Mouse (Mus musculus): Measurements from ENCODE around the gene Stpg1.

Gene Stpg1

DNA sequence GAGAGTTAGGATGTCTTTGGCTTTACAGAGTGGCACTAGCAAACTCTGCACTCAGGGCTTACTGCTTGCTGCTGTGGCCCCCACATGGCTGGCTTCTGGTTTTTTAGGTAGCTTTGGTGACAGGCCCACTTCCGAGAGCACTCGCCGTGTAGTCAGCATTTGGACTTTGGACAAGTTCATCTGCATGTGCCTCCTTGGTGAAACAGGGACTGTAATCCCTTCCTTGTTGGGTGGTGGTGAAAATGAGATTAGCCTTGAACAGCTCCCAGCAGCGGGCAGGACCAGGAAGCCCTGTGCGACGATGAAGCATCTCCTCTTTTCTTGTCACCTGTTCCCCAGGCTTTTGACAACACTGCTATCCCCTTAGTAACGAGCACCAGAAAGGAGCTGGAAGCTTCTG lies 19.3 kb downstream of the Stpg1 start:
- DNase-seq (ENCODE audit: low spot score): no peak

DNA sequence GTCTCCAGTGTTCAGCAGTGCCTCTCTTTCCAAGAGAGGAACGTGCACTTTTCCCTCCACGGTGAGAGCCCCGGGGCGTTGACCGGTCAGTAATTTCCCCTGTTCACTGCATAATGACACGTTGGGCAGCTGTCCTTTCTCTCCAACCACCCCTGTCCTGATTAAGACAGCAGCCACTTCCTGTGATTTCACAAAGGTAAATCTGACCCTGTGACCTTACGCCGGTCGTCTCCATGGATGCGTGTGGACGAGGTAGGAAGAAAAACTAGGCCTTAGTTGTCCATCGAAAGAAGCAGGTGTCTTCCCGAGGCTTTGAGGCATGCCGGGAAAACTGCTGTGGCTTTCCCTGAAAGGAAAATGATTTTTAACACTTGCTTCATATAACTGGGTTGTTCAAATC lies 20.3 kb downstream of the Stpg1 start:
- no peak for DNase-seq (ENCODE audit: low spot score)

DNA sequence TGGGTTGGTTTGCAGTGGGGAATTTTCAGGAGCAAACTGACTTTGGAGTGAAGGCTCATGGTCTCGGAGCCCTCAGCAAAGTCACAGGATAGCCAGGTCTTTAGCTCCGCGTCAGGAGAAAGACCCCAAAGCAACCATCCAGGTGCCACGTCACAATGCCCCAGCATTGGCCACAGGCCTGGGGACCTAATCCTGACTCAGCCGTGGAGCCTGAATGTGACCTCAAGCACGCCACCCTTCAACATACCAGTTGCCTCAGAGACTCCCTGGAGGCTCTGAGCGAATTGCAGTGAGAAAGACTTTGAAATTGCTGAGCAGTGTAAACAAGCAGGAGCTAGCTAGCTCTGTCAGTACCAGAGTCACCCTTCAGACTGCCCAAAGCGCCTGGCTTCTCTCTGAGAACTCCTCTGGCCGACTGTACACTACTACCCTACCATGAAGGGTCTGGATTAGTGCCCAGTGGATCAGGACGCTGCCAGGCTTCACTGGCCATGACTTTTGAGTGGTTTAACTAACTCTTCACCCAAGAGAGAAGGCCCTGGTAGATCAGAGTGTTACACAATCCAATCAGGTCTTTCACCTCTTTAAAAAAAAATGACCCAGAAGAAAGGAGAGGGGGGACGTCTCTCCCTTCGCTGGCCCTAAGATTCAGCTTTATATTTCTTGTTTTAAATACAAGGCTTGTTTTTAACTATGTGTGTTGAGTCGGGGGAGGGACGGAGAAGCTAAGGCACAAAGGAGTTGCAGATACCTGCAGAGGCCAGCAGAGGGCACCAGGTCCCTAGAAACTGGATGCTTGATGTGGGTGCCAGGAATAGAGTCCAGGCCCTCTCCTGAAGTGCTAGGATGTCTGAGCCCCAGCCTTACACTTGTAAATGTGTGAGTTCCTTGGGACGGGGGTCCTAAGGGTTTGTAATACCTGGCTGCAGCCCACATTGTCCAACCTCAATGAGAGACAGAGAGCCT lies 22.0 kb downstream of the Stpg1 start:
- peak; percentile 43 for DNase-seq (ENCODE audit: low spot score)

DNA sequence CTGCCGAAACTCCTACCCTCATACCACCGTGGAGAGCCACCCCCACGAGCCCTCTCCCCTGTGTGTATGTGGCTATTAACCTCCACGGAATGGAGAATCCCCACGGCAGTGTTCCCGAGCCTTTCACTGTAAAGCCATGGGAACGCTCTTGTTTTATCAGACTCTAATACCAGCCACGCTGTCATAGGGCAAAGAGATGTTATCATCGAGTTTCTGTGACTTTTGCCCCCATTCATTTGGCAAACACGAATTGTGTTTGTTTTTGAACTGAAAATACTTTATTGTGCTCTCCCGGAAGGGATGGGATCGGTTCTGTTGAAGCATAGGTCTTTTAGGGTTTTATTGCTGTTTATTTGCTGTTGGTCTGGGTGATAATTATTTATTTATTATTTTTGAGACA lies 23.5 kb downstream of the Stpg1 start:
- no peak for DNase-seq (ENCODE audit: low spot score)

DNA sequence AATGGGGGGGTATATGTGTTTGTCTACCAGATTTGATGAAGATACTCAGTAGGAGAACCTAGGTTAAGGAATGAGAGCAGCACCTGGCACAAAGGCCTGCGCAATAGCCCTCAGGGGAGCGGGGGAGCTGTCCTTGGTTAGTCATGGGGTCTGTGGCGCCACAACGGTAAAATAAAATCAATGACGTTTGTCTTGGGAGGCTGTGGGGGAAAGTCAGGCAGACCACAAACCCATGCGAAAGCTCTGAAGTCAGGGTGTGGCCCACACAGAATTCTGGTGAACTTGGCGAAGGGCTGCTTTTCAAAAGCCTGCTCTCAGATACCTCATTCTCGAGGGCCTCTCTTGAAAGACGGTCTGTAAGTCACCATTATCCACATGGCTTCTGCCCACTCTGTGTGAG lies 25.8 kb downstream of the Stpg1 start:
- no peak for DNase-seq (ENCODE audit: low spot score)

DNA sequence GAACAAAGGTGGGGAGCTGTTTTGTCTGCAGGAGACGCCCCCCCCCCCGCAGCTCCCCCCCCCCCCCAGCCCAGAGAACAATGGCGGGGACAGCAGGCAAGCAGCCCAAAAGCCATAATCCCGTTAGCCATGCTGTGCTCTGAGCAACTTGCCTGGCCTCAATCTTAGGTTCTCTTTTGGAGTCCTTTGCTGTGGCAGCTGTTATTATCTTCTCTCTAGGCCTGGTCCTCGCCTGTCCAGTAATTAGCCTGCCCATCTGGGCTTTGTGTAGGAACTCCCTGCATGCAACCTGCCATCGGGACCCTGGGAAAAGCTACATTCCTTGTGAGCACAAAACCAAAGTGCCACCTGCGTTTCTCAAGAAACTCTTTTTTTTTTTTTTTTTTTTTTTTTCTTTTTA lies 29.3 kb downstream of the Stpg1 start:
- no peak for DNase-seq (ENCODE audit: low spot score)

DNA sequence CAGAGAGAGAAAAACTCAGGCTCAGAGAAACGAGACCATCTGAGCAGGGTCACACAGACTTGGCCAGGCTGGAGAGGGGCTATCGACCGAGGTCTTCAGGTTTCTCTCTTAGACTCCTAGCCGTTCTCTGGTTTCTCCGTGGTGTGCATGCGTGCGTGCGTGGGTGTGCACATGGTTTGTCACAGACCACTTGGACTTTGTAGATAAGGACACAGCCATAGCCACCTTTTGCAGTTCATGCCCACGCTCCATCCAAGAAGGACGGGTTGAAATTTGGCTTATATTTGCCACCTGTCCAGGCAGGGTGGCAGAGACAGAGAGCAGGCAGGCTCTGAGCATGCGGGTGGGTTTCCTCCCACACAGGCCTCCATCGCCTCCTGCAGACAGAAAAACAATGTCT lies 30.5 kb downstream of the Stpg1 start:
- DNase-seq (ENCODE audit: low spot score): no peak

DNA sequence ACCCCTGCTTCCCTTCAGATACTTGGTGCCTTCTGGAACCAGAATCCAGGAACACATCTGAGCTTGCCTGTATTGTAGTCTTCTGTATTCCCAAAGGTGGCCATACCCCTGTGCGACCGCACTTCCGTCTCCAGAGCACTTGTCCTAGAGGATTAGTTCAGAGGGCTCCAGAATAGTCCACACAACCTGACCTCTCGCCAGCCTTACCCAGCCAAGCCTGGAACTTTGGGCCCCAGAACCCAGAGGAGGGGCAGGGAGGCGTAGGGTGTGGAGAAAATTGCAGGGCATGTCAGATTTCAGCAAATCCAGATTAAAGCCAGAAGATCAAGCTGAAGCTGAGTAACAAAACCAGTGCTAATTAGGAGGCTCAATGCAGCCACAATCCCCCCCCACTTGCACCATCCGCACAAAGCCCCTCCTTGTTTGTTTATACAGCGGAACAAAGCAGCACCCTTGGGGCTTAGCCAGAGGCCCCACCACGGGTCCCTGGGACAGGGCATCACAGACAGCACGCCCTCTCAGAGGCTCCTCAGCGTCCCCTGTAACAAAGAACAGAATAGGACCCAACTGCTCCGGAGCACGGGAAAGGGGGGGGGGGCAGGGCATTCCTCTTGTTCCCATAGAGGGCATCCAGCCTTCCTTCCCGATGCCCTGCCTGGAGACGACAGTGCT lies 31.6 kb downstream of the Stpg1 start:
- DNase-seq (ENCODE audit: low spot score): no peak

DNA sequence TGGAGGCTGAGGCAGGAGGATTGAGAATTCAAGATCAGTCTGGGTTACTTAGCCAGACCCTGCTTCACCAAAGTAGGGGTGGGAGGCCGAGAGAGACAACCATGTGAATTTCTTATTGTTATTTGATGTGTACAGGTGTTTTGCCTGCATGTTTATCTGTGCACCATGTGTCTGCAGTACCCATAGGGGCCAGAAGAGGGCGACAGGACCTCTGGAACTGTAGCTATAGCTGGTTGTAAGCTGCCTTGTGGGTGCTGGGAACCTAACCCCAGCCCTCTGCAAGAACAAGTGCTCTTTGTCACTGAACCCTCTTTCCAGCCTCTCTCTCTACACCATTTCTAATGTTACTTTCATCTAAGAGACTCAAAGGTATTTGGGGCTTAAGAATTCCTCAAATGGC lies 35.7 kb downstream of the Stpg1 start:
- no peak for DNase-seq (ENCODE audit: low spot score)

DNA sequence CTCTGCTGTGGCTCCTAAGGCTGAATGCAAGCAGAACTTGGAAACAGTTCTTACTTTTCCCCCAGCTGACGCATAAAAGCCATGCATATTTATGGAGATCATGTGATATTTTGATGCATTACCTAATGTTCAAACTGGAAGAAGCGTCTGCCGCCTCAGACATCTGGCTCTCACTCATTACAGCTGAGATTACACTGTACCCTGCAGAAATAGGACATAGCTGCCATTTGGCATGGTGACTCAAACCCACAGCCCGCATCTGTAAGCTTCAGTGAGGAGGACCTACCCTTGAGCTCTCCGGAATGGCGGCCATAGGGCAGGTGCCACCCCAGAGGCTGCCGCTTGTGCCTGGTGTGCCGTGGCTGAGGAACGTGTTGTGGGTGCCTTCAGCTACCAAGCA lies 36.6 kb downstream of the Stpg1 start:
- no peak for DNase-seq (ENCODE audit: low spot score)

DNA sequence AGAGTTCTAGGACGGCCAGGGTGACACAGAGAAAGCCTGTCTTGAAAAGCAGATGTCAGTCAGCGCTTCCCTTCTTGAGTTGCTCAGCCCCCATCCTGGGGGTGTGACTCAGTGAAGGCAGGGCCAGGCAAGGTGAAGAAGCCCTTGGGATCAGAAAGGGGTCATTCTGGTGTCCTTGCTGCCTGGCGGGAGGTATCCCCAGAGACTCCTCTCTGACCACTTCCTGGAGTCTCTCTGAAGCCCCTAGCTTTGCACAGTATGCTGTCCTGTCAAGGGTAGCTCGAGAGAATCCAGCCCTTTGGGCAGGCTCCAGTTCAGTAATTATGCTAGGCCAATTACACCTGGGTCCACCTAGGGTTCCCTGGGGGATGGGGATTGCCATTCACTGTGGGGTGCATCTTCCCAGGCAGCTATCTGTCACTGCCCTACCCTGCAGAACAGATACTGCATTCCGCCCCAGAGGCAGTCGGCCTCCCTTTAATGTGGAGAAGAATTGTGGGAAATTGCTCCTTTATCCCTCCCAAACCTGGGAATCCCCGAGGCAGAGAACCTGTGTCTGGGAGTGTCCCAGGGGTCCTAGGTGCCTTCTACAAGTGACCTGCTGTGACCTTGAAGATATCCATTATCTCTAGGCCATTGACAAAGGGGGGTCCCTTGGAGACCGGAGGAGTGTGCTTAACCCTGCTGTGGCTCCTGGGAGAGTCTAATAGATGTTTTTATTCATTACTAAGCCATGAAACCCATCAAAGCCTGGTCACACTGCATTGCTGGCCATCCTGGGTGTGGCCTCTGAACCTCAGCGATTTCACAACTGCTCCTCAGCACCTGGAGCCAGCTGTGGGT lies 37.4 kb downstream of the Stpg1 start:
- DNase-seq (ENCODE audit: low spot score): no peak

DNA sequence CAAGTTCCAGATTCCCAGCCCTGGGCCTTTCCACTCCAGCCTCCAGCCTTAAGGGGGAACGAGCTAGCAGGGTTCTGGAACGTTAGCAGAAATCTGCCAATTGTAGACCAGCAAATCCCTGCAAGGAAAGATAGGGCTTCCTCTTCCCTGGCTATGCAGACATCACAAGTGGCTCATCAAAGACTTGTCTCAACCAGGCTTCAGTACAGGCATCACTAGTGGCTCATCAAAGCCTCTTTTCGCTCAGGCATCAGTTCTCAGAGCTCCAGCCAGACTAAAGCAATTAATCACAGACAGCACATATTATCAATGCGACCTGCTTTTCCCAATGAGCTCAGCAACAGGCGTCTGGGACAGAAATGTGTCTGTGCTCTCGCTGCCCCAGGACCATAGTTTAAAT lies 38.4 kb downstream of the Stpg1 start:
- no peak for DNase-seq (ENCODE audit: low spot score)

DNA sequence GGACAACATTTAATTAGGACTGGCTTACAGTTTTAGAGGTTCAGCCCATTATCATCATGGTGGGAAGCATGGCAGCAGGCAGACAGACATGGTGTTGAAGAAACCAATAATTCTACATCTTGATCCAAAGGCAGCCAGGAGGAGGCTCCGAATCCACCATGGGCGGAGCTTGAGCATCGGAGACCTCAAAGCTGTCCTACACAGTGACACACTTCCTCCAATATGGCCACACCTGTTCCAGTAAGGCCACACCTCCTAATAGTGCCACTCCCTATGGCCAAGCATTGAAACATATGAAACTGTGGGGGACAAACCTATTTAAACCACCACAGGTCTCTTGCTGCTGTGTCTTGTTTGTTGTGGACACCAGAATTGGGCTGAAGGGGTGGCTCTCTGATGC lies 40.4 kb downstream of the Stpg1 start:
- no peak for DNase-seq (ENCODE audit: low spot score)

DNA sequence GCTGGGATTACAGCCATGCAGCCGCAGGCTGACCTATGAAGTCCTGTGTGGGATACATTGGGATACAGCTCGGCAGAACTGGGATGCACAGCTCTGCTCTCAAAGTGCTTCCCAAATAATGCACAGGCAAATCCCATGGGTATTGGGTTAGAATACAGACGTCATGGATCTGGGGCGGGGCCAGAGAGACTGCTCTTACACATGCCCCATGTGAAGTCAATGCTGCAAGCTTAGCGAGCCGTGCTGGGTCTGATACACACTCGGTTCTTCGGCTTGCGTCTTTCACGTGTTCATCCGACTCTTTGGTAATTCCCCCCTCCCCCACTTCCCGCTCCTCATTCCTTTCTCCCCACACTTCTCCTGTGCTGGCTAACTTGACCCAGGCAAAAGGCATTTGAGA lies 44.5 kb downstream of the Stpg1 start:
- no peak for DNase-seq (ENCODE audit: low spot score)

DNA sequence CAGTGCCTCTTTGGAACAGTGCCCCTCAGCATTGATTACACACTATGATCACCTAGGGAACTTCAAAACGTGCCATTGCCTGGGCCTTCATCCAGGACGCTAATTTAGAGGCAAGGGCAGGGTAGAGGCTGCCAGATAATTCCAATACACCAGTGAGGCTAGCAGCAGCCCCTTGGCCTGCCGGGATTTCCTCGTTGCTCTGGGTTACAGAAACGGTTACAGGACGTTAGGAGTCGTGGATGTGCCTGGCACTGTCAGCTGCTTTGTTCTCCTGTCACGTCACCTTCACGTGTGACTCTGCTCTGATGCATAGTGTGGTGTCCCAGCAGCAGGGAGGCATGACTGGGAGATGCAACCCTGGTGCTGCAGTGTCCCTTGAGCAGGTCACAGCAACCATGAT lies 45.5 kb downstream of the Stpg1 start:
- DNase-seq (ENCODE audit: low spot score): no peak

DNA sequence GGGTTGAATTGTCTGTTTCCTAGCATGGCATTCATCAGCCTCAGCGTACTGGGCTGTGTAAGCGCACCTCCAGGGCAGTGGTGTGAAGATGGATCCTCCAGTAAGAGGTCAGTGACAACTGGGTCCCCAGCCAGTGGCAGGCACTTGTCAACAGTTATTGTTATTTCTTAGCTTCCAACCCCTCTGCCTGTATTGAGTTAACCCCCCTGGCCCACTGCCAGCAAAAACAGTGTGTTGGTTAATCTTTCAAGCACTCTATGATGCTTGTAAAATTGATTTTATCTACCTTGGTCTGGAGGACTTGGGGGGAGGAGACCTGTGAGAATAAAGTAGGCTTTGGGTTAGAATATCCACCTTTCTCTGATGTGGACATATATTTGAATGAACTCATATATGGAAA lies 49.7 kb downstream of the Stpg1 start:
- no peak for DNase-seq (ENCODE audit: low spot score)

DNA sequence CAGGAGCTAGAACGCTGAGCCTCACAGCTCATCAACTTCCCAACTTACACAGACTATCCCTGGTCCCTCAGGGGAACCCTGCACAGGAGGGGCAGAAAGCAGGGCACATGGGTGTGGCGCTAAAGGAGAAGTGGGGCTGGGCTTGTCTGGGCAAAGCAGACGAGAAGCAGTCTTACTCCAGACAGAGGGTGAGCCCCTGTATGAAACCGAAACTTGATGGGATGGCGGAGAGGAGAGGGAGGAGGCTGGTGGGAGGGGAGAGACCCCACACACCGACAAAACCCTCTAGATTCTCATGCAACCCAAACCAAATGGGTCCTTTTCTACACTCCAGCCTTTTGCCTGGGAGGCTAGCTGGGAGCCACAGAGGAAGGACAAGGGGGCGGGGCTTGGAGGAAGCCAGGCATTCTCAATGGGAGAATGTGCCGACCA lies 50.5 kb downstream of the Stpg1 start:
- DNase-seq (ENCODE audit: low spot score): no peak

DNA sequence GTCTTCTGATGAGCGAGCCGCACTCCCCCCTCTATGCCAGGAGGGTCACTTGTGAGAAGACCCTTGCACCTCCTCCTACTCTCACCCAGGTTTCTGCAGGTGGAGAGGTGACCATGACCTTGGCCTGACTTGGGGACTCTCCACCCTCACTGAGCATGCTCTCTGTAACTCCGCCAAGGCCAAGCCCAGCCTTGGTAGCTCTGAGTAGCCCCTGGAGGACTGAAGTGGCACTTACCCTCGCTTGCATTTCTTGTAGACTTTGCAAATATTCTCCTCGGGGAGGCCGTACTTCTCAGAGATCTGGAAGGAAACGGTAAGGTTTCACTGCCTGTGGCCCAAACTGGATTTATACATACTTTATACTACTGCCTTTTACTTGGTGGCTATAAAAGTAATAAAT lies 51.4 kb downstream of the Stpg1 start:
- DNase-seq (ENCODE audit: low spot score): no peak

DNA sequence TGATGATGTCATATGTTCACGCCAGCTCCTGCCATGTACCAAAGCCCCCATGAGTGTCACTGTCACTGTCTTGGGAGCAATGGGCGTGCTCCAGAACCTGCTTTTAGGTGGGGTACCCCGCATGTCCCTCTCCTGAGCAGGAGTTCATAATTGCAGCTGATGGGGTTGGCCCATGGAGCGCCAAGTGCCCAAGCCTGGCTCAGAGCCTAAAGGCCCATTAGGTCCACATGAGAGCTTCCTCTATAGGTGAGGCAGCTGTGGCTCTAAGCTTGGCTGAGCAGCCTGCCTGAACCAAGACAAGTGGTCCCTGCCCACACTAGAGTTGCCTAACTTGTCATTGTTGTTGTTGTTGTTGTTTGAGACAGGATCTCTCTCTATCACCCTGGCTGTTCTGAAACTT lies 52.2 kb downstream of the Stpg1 start:
- no peak for DNase-seq (ENCODE audit: low spot score)

DNA sequence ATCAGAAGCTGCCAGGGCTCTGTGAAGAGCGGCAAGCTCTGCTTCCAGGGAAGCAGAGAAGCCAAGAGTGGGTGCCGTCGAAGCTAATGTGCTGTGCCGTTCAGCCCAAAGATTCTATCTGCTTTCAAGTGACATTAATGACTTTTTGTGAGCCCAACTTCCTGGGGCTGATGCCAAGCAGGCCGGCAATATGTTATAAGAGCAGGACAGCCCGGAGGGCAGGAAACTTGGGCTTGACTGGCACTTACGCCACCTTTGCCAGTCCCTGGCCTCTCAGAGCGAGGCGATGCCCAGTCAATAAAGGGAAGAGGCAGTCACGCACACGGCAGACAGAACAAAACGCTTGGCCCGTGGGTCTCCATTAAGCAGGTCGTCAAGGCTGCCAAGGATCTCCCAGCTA lies 53.0 kb downstream of the Stpg1 start:
- no peak for DNase-seq (ENCODE audit: low spot score)

DNA sequence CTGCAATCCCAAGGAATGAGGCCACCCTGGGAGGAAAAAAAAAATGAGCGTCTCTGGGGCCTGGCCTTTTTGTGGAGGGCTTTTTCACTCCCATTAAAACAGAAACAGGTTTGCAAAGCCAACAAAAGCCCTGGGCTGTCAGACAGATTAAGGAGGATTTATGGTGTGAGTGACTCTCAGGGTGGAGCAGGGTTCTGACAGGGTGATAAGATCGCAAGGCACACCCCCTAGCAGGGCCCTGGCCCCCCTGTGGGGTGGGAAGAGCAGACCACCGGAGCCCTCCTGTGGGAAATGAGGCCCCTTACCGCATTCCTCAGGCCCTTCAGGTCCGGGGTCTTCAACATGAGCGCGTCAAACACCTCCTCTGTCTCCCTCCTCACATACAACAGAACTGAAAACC lies 53.5 kb downstream of the Stpg1 start:
- DNase-seq (ENCODE audit: low spot score): no peak

DNA sequence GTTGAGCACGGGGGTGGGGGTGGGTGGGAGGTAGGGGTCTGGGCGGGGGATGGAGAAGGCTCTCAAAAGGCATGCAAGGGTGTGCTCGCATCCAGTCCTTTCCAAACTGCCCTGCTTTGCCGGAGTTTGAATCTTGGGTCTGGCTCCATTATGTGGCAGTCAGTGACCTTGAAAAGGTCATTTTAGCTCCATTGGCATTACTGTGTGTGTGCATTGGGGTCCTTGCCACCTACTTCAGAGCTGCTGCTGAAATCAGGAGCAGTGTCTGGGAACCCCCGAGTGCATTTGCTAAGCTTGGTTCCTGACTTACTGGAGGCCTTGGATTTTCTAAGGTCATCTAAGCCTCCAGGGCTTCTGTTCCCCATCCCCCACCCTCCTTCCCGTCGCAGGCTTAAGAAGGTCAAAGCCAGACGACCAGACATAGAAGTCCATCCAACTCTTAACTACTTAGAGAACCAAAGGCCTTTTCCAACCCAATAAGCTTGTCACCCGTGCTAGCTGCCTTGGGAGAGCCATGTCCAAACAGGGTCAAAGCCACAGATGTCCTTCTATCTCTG lies 54.0 kb downstream of the Stpg1 start:
- no peak for DNase-seq (ENCODE audit: low spot score)

Data from ovary, postnatal 14 days (tissue).